In the genomic region with DNA sequence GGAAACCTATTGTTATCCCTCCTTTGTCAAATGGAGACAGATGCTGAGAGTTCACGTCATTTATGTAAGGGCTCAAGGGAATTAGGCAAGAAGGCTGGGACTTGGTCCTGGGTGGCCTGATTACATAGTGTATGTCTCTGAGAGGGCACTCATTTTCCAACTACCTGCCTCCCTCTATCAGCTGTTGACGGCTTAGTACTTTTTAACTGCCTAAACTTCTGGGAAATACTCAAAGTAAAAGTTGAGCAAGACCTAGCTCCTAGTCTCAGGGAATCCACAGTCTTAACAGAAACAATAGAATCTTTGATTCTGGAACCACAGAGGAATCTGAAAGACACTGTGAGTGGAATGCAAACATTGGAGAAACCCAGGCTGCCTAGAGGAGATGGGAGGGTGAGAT, we compare ENCODE assay signal across 24 mouse cellular contexts. TPM values are rescaled to one million over a fixed set of nuclear protein-coding genes. Genes with fewer than 3 reads are reported as not detected.
DNase-seq lines count a peak whose midpoint lies in the region; ATAC-seq lines count a peak whose summit lies in the region.
"Had no signal": no experiment of that assay in that cellular context is flagged by ENCODE, and none has a peak within 500 bp of the region (broad histone marks: within the 10 kb centered on the region; RNA-seq: fewer than 3 reads in every experiment).

No protein-coding gene starts in this region.

- H3K9me3 ChIP-seq in heart, embryonic 11.5 days (replicated peaks; ENCODE audit: control insufficient read depth, low read length): no peaks in the 10 kb centered on the region
- H3K9me3 ChIP-seq in lung, embryonic 16.5 days (ENCODE audit: control insufficient read depth, low read length): no peaks in the 10 kb centered on the region
- H3K9me3 ChIP-seq in midbrain, embryonic 16.5 days (replicated peaks; ENCODE audit: control insufficient read depth, low read length, poor library complexity, severe bottlenecking): no peaks in the 10 kb centered on the region
- H3K9me3 ChIP-seq: embryonic facial prominence, embryonic 10.5 days; embryonic facial prominence, embryonic 12.5 days; forebrain, embryonic 13.5 days; forebrain, embryonic 15.5 days had no signal

- WGBS in heart, embryonic 11.5 days (ENCODE audit: insufficient replicate concordance): 50% methylated on average over 2 of the region's 2 CpGs
- 47% methylated on average over 2 of the region's 2 CpGs for WGBS in lung, embryonic 16.5 days
- 39% methylated on average over 2 of the region's 2 CpGs for WGBS in midbrain, embryonic 16.5 days

- H3K27ac ChIP-seq in heart, embryonic 11.5 days (ENCODE audit: low read depth, low read length): no peak overlapping the region
- no peak overlapping the region for H3K27ac ChIP-seq in lung, embryonic 16.5 days (ENCODE audit: low read length)
- H3K27ac ChIP-seq in midbrain, embryonic 16.5 days (ENCODE audit: low read length): no peak overlapping the region
- H3K27ac ChIP-seq: embryonic facial prominence, embryonic 10.5 days; embryonic facial prominence, embryonic 12.5 days; forebrain, embryonic 13.5 days; forebrain, embryonic 15.5 days had no signal

- no peak for ATAC-seq in heart, embryonic 11.5 days (replicated peaks; ENCODE audit: insufficient number of reproducible peaks, low FRiP score, low TSS enrichment)
- peak; percentile 62; the same call in 1 of the 2 replicates for ATAC-seq in lung, embryonic 16.5 days (ENCODE audit: low read depth)
- no peak for ATAC-seq in midbrain, embryonic 16.5 days
- ATAC-seq: activated CD4-positive, CD25-positive, alpha-beta regulatory T cell, adult 4 months; CD4-positive, CD25-positive, alpha-beta regulatory T cell, adult 4 months; forebrain, embryonic 13.5 days; forebrain, embryonic 15.5 days; forebrain, postnatal 0 days had no signal

- H3K4me1 ChIP-seq in heart, embryonic 11.5 days (ENCODE audit: control insufficient read depth, insufficient read depth, low read length): no peaks in the 10 kb centered on the region
- H3K4me1 ChIP-seq in lung, embryonic 16.5 days (replicated peaks; ENCODE audit: control insufficient read depth, insufficient read depth, low read length): no peaks in the 10 kb centered on the region
- H3K4me1 ChIP-seq in midbrain, embryonic 16.5 days (ENCODE audit: control insufficient read depth, insufficient read depth, low read length): no peaks in the 10 kb centered on the region
- H3K4me1 ChIP-seq: embryonic facial prominence, embryonic 10.5 days; embryonic facial prominence, embryonic 12.5 days; forebrain, embryonic 13.5 days; forebrain, embryonic 15.5 days had no signal

- H3K9ac ChIP-seq in heart, embryonic 11.5 days (ENCODE audit: low read depth, low read length): no peak overlapping the region
- no peak overlapping the region for H3K9ac ChIP-seq in lung, embryonic 16.5 days (ENCODE audit: low read length)
- no peak overlapping the region for H3K9ac ChIP-seq in midbrain, embryonic 16.5 days (ENCODE audit: low read depth, low read length)
- H3K9ac ChIP-seq: embryonic facial prominence, embryonic 12.5 days; forebrain, embryonic 13.5 days; forebrain, embryonic 15.5 days; forebrain, postnatal 0 days had no signal

- no peaks in the 10 kb centered on the region for H3K36me3 ChIP-seq in heart, embryonic 11.5 days (ENCODE audit: control insufficient read depth, insufficient read depth, low read length)
- H3K36me3 ChIP-seq in lung, embryonic 16.5 days (ENCODE audit: control insufficient read depth, insufficient read depth, low read length): no peaks in the 10 kb centered on the region
- H3K36me3 ChIP-seq in midbrain, embryonic 16.5 days (ENCODE audit: control insufficient read depth, insufficient read depth, low read length): no peaks in the 10 kb centered on the region
- H3K36me3 ChIP-seq: embryonic facial prominence, embryonic 10.5 days; embryonic facial prominence, embryonic 12.5 days; forebrain, embryonic 15.5 days; G1E had no signal

- DNase-seq in heart, adult 11 months: peak; percentile 11
- no peak for DNase-seq in lung, adult 18-20 months
- peak; percentile 58 for DNase-seq in Muller cell, postnatal 12 days (ENCODE audit: inconsistent ontology term)
- DNase-seq: adrenal gland, adult 8-10 months; adrenal gland, postnatal 14 days; adrenal gland, postnatal 36 days; B cell, adult 2 months; cerebellum, adult 11-12 months; cerebellum, adult 2 months; cerebellum, adult 9-10 months; cerebellum, postnatal 10 days; cerebellum, postnatal 25 days; forebrain, postnatal 0 days had no signal

- no peak overlapping the region for H3K4me2 ChIP-seq in heart, embryonic 11.5 days
- no peak overlapping the region for H3K4me2 ChIP-seq in lung, embryonic 16.5 days (ENCODE audit: low read depth, low read length)
- H3K4me2 ChIP-seq in midbrain, embryonic 16.5 days (ENCODE audit: low read length): no peak overlapping the region
- H3K4me2 ChIP-seq: embryonic facial prominence, embryonic 12.5 days; forebrain, embryonic 13.5 days; forebrain, embryonic 15.5 days had no signal

- H3K4me3 ChIP-seq in heart, embryonic 11.5 days (ENCODE audit: low read depth, low read length): no peak overlapping the region
- no peak overlapping the region for H3K4me3 ChIP-seq in lung, embryonic 16.5 days (ENCODE audit: low read length)
- H3K4me3 ChIP-seq in midbrain, embryonic 16.5 days (ENCODE audit: low read depth, low read length): no peak overlapping the region
- H3K4me3 ChIP-seq: embryonic facial prominence, embryonic 10.5 days; embryonic facial prominence, embryonic 12.5 days; forebrain, embryonic 13.5 days; forebrain, embryonic 15.5 days had no signal

- no peaks in the 10 kb centered on the region for H3K27me3 ChIP-seq in heart, embryonic 11.5 days (ENCODE audit: control insufficient read depth, insufficient read depth, low read length)
- no peaks in the 10 kb centered on the region for H3K27me3 ChIP-seq in lung, embryonic 16.5 days (ENCODE audit: control insufficient read depth, insufficient read depth, low read depth, low read length)
- H3K27me3 ChIP-seq in midbrain, embryonic 16.5 days (ENCODE audit: control insufficient read depth, insufficient read depth, low read depth, low read length): no peaks in the 10 kb centered on the region
- H3K27me3 ChIP-seq: CH12.LX; embryonic facial prominence, embryonic 12.5 days; forebrain, embryonic 13.5 days; forebrain, embryonic 15.5 days had no signal

RNA-seq across cellular contexts. Expression of a gene that starts 6.2 kb away (rescaled TPM):
- polyA plus RNA-seq in heart, embryonic 11.5 days (2014; fragmentation: Nextera tagmentation; extraction: Ambion mirVana): 40.1 and 44.6 TPM in 2 replicates
- polyA plus RNA-seq in lung, embryonic 16.5 days (2015; fragmentation: Nextera tagmentation; extraction: Ambion mirVana): 8.1 TPM in 2 replicates
- polyA plus RNA-seq in midbrain, embryonic 16.5 days (2015; fragmentation: Nextera tagmentation; extraction: Ambion mirVana): 15.0 and 17.1 TPM in 2 replicates
- polyA plus RNA-seq: activated CD4-positive, CD25-positive, alpha-beta regulatory T cell, adult 4 months; G1E had no signal

Comparison
In these comparisons a context has a peak if more than half of its experiments do, and no peak if none do; other contexts are left out.
1. DNase-seq: peak in heart, adult 11 months (single experiment) and Muller cell, postnatal 12 days (single experiment); none in lung, adult 18-20 months (0 of 2).